Mouse (Mus musculus) kidney, embryonic 14.5 days (tissue): ENCODE measurements around the gene Mdp1. TPM values are rescaled to one million over a fixed set of nuclear protein-coding genes. Genes with fewer than 3 reads are reported as not detected.

Experiments
- ATAC-seq: fragments of 200-750 bp; cut with Nextera tagmentation; 2 replicates; pipeline ENCODE4 v1.8.0; 2017; ENCODE audit warnings: moderate number of reproducible peaks, mild to moderate bottlenecking, moderate TSS enrichment, moderate library complexity; ENCODE audit not compliant: low FRiP score, low TSS enrichment
- H3K27ac ChIP-seq: fragments of 300-500 bp; sonication (generic); 2 replicates; pipeline ENCODE4 v1.5.1; 2014; ENCODE audit warnings: low read depth, mild to moderate bottlenecking, low read length, moderate library complexity, mixed read lengths
- H3K27me3 ChIP-seq: fragments of 300-500 bp; sonication (generic); 2 replicates; pipeline ENCODE4 v1.6.1; 2014; ENCODE audit warnings: mild to moderate bottlenecking, low read length; ENCODE audit not compliant: control insufficient read depth, insufficient read depth
- H3K36me3 ChIP-seq: fragments of 300-500 bp; sonication (generic); 2 replicates; pipeline ENCODE4 v1.6.1; 2014; ENCODE audit warnings: low read length, mixed read lengths; ENCODE audit not compliant: control insufficient read depth, insufficient read depth
- H3K4me1 ChIP-seq: fragments of 300-500 bp; sonication (generic); 2 replicates; pipeline ENCODE4 v1.6.1; 2014; ENCODE audit warnings: low read length, mixed read lengths; ENCODE audit not compliant: control insufficient read depth, insufficient read depth
- H3K4me2 ChIP-seq: fragments of 300-500 bp; sonication (generic); replicated peaks from 2 replicates; pipeline ENCODE4 v1.6.1; 2014; ENCODE audit warnings: low read depth, mild to moderate bottlenecking, low read length
- H3K4me3 ChIP-seq: fragments of 300-500 bp; sonication (generic); 2 replicates; pipeline ENCODE4 v1.5.1; 2014; ENCODE audit warnings: mild to moderate bottlenecking, low read length
- H3K9ac ChIP-seq: fragments of 300-500 bp; sonication (generic); 2 replicates; pipeline ENCODE4 v1.6.1; 2014; ENCODE audit warnings: low read depth, mild to moderate bottlenecking, low read length, moderate library complexity
- H3K9me3 ChIP-seq: fragments of 300-500 bp; sonication (generic); 2 replicates; pipeline ENCODE4 v1.6.1; 2016; ENCODE audit warnings: low read length; ENCODE audit not compliant: control insufficient read depth
- WGBS: fragments of 180-500 bp; shearing (Covaris S2); extraction: QIAGEN DNeasy Blood & Tissue Kit; methylation state at CpG from one replicate; pipeline ENCODE4 v1.1.7; 2014; 5-methylcytosine and 5-hydroxymethylcytosine counted together
- polyA plus RNA-seq: library from polyadenylated mRNA; unstranded; fragments of >200 nt; fragmentation: Nextera tagmentation; extraction: Ambion mirVana; gene quantifications from 2 replicates; pipeline ENCODE4 v1.2.1, GENCODE M21; 2014

Mdp1 gene
- polyA plus RNA-seq, 1 experiment from 2014 or later: 52.0 TPM

DNA sequence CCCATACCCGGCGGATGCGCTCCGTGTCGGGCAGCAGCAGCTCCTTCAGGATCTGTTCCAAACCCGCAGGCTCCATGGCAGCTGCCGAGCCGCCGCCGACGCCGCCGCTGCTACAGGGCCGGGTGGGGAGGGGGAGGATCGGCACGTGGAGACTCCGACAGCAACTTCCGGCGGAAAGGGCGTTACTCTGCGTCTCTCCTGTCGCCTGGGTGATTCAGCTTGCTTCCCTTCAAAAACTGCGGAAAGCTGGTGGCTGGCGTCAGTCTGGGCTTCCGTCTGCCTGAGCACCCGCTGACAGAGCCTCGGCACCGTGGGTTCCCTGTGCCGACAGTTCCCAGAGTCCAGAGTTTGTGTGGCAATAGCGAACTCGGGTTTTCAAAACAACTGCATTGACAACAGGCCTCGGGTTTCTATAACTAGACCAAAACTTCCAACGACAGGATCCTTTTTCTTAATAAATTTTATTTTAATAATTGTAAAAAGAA, 24.7 kb downstream of the Mdp1 start, which contains the start of gene Ipo4:
Gene Ipo4, minus strand, starts transcription at position 435 of the 485 bp plus-strand sequence.
- Histone ChIP-seq H3K27me3 (no peaks in the 10 kb centered on the region), H3K36me3 (peaks cover 82% of the 10 kb centered on the region), H3K4me1 (peaks cover 12% of the 10 kb centered on the region), H3K4me3 (peak within 1 kb of the TSS; percentile 80), H3K9ac (peak within 1 kb of the TSS; percentile 75), H3K27ac (peak within 1 kb of the TSS; percentile 69; the same call in 1 of the 2 replicates), H3K4me2 (peak within 1 kb of the TSS; percentile 93), H3K9me3 (no peaks in the 10 kb centered on the region)
- ATAC-seq: peak; percentile 88
- WGBS: 2% methylated on average over 33 of the region's 33 CpGs

DNA sequence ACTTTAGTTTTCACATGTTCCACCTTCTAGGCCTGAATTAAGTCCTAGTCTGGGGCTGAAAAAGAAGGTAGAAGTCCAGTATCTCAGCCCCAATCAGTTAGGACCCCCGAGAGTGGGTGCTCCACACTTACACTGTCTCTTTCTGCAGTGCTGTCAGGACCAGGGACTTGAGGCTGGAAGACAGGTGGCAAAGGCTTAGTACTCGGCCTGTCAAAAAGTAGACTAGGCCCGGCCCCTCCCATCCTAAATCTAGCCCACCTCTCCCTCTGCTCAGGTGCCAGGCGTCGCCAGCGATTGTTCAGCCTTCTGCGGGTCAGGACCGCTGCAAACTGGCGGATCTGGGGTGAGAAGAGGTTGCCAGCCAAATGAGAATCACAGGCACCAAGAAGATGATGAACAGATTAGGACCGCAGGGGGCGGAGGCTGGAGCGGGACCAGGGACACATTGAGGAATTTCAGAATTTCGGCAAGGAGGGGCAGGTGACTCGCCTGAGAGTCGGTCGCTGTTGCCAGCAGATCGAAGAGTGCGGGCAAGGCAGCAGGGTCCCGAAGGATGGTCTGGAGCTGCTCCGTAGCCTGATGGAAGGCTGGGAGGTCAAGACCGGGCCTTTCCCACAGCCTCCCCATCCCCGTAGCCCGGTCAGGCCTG, 25.3 kb downstream of the Mdp1 start:
- H3K9ac ChIP-seq: peak overlapping the region; percentile 75
- H3K36me3 ChIP-seq: peaks cover 82% of the 10 kb centered on the region
- peaks cover 12% of the 10 kb centered on the region for H3K4me1 ChIP-seq
- H3K27me3 ChIP-seq: no peaks in the 10 kb centered on the region
- peak; percentile 74 for ATAC-seq
- peak overlapping the region; percentile 69; the same call in 1 of the 2 replicates for H3K27ac ChIP-seq
- WGBS: 3% methylated on average over 22 of the region's 23 CpGs
- peak overlapping the region; percentile 93 for H3K4me2 ChIP-seq
- peak overlapping the region; percentile 80 for H3K4me3 ChIP-seq
- no peaks in the 10 kb centered on the region for H3K9me3 ChIP-seq

DNA sequence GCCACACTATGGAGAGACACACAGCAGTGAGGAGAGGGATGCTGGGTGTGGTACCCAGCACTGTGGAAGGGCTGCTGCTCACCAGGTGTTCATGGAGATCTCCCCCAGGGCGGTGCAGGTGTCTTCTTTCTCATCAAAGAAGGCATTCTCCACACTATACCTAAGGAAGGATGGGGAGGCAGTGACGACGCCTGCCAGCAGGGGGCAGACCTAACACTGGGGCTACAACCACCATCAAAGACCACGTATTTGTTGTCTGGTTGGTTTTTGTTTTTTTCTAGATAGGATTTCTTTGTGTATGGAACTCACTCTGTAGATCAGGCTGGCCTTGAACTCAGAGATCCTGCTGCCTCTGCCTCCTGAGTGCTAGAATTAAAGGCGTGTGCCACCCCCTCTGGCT, 31.0 kb downstream of the Mdp1 start:
- no peak for ATAC-seq

DNA sequence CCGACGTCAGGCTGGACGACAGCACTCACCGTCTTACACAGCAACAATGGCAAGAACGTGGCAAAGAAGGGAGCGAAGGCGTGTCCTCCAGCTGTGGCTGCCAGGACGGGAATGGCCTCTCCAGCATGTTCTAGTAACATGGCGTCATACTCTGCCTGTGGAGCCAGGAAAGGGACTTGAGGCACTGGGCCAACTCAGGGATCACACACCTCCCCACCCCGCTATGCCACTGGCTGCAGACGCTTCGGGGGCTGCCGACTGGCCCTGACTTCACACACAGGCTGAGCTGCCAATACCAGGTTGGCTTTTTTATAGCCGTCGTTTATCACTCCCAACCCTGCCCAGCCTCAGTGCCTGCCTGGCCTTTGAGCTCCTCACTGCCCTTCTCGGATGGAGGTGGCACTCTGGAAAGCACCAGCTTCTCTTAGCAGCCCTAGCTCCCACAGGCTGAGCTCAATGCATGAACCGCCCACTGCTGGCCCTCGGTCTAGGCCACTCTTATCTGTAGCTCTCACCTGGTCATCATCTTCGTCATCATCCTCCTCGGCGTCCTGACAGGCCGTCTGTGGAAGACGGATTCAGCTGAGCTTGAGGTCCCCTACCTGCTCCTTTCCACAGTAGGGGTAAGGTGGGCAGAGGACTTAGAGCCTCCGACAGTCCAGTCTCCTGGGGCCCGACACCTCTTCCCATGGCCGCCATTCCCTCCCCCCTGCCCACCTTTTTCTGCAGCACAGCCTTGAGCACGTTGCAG, 32.1 kb downstream of the Mdp1 start:
- H3K27me3 ChIP-seq: no peaks in the 10 kb centered on the region
- H3K4me3 ChIP-seq: no peak overlapping the region
- 77% methylated on average over 27 of the region's 27 CpGs for WGBS
- H3K9ac ChIP-seq: no peak overlapping the region
- no peak overlapping the region for H3K4me2 ChIP-seq
- H3K9me3 ChIP-seq: no peaks in the 10 kb centered on the region
- no peak for ATAC-seq
- H3K27ac ChIP-seq: no peak overlapping the region
- H3K36me3 ChIP-seq: peaks cover 95% of the 10 kb centered on the region
- no peaks in the 10 kb centered on the region for H3K4me1 ChIP-seq

More for the DNA sequence above, 31.0 kb downstream of the Mdp1 start:
- no peaks in the 10 kb centered on the region; the same call in 1 of the 2 replicates for H3K4me1 ChIP-seq
- H3K9ac ChIP-seq: no peak overlapping the region
- H3K27ac ChIP-seq: no peak overlapping the region
- no peak overlapping the region for H3K4me2 ChIP-seq
- 66% methylated on average over 5 of the region's 5 CpGs for WGBS
- no peaks in the 10 kb centered on the region for H3K9me3 ChIP-seq
- H3K36me3 ChIP-seq: peaks cover 99% of the 10 kb centered on the region
- no peaks in the 10 kb centered on the region for H3K27me3 ChIP-seq
- no peak overlapping the region for H3K4me3 ChIP-seq

DNA sequence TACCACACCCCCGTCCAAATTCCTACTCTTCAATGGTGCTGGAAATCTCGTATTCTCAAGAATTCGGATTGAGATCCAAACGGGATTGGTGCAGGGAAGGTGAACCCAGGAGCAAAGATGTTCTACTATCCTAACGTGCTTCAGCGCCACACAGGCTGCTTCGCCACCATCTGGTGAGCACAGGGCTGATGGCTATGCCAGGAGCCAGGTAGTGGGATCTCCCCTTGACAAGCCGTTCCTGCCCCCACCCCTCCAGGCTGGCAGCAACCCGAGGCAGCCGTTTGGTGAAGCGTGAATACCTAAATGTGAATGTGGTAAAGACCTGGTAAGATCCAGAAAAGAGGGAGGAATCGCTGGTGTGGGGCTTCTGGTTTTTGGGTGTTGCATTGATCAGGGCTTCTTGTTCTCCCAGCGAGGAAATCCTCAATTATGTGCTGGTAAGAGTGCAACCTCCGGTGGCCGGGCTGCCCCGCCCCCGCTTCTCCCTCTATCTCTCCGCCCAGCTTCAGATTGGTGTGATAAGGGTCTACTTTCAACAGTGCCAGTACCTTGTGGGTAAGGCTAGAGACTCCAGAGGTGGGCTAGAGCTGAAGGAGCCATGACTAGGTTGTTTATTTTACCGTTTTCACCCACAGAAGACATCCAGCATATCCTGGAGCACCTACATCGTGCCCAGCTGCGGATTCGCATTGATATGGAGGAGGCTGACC, 41.7 kb downstream of the Mdp1 start:
- 48% methylated on average over 22 of the region's 22 CpGs for WGBS
- no peaks in the 10 kb centered on the region for H3K4me1 ChIP-seq
- ATAC-seq: 0 out of 2 replicates have a peak, but pooled peaks have one; percentile 20

DNA sequence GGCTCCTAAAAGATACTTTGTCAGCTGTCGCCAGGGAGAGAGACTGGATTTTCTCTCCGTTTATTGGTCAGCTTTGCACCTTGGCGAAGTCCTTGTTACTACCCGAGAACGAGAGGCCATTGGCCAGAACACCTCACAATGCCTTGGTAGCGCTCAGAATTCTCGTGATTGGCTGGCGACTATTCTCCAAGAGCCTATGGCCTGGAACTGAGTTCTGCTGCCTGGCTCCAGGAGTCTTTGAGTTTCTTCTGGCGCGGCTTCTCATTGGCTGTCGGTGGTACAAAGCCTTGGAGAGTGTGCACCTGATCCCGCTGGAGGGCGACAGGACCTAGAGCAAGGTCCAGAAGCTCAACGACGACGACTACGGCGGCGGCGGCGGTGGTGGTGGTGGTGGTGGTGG, 42.5 kb downstream of the Mdp1 start, which contains the start of gene Rec8:
Gene Rec8, plus strand, starts transcription at position 216 of the 400 bp plus-strand sequence.
- peak; percentile 88 for ATAC-seq
- H3K4me3 ChIP-seq: peak within 1 kb of the TSS; percentile 37
- H3K4me1 ChIP-seq: no peaks in the 10 kb centered on the region
- H3K4me2 ChIP-seq: peak within 1 kb of the TSS; percentile 48
- H3K9ac ChIP-seq: peak within 1 kb of the TSS; percentile 44; the same call in 1 of the 2 replicates
- no peaks in the 10 kb centered on the region for H3K36me3 ChIP-seq
- 18% methylated on average over 21 of the region's 21 CpGs for WGBS
- no peaks in the 10 kb centered on the region for H3K27me3 ChIP-seq
- H3K27ac ChIP-seq: no peak within 1 kb of the TSS
- H3K9me3 ChIP-seq: no peaks in the 10 kb centered on the region

More for the DNA sequence above, 41.7 kb downstream of the Mdp1 start:
- Histone ChIP-seq H3K4me2 (peak overlapping the region; percentile 48), H3K9ac (peak overlapping the region; percentile 44; the same call in 1 of the 2 replicates), H3K4me3 (peak overlapping the region; percentile 37), H3K9me3 (no peaks in the 10 kb centered on the region), H3K36me3 (no peaks in the 10 kb centered on the region), H3K27me3 (no peaks in the 10 kb centered on the region), H3K27ac (no peak overlapping the region)

DNA sequence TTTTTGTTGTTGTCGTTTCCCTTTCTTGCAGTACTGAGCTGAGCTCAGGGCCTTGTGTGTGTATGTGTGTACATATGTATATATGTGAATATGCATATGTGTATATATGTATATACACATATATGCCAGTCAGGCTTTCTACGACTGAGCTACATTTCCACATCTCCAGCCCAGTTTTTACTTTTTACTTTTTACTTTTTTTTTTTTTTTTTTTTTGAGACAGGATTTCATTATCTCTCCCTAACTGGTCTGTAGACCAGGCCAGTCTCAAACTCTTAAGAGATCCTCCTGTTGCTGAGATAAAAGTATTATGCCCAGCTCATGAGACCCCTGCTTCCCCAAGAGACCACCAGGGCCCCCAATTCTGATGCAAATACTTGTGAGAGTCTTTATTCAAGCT, 43.5 kb downstream of the Mdp1 start:
- Histone ChIP-seq H3K36me3 (no peaks in the 10 kb centered on the region), H3K4me2 (no peak overlapping the region), H3K4me3 (no peak overlapping the region), H3K9ac (no peak overlapping the region), H3K9me3 (no peaks in the 10 kb centered on the region), H3K27me3 (no peaks in the 10 kb centered on the region), H3K27ac (no peak overlapping the region), H3K4me1 (no peaks in the 10 kb centered on the region)
- no peak for ATAC-seq
- 80% methylated on average over 2 of the region's 2 CpGs for WGBS

DNA sequence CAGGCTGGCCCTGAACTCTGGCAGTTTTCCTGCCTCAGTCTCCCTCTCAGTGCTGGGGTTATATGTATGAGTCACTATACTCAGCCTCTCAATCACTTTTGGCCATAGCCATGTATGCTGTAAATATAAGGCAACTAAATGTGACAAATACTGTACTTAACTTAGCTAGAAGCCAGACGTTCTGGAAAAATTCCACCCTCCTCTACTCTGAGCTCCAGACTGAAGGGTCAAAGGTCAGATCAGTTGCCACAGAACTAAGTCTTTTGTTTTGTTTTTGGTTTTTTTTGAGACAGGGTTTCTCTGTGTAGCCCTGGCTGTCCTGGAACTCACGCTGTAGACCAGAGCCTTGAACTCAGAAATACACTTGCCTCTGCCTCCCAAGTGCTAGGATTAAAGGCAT, 44.4 kb downstream of the Mdp1 start:
- 48% methylated on average over 2 of the region's 2 CpGs for WGBS
- Histone ChIP-seq H3K9me3 (no peaks in the 10 kb centered on the region), H3K36me3 (no peaks in the 10 kb centered on the region; the same call in 1 of the 2 replicates), H3K27ac (no peak overlapping the region), H3K27me3 (no peaks in the 10 kb centered on the region), H3K4me1 (no peaks in the 10 kb centered on the region), H3K9ac (no peak overlapping the region), H3K4me2 (no peak overlapping the region), H3K4me3 (no peak overlapping the region)
- no peak for ATAC-seq
